Mouse (Mus musculus): ENCODE measurements around the gene Vkorc1l1.

GRCm38 (mm10) chr5:129989376-129989775 is 47.6 kb downstream of the Vkorc1l1 start:
- no peak for TF ChIP-seq EP300 (optimal IDR thresholded peaks at IDR 0.05)
- TF ChIP-seq CTCF (IDR thresholded peaks at IDR 0.05; ENCODE audit: low read depth), result no peak
